Mouse (Mus musculus): ENCODE results near the gene Fam210b. TPM values are rescaled to one million over a fixed set of nuclear protein-coding genes. Genes with fewer than 3 reads are reported as not detected.

The Fam210b gene
- total RNA-seq, 2 experiments from 2014 or later: 22.8 to 23.1 TPM

- no peak for DNase-seq (ENCODE audit: low spot score in 2 of 2)
These were observed 4.4 kb downstream of the Fam210b start for GRCm38 (mm10) chr2:172349776-172350175.

GRCm38 (mm10) chr2:172350773-172351172, 5.4 kb downstream of the Fam210b start:
- DNase-seq (ENCODE audit: low spot score in 2 of 2): no peak

- no peak for DNase-seq (ENCODE audit: low spot score in 2 of 2)
These were observed 7.9 kb downstream of the Fam210b start for GRCm38 (mm10) chr2:172353218-172353617.

GRCm38 (mm10) chr2:172354761-172355160, 9.4 kb downstream of the Fam210b start:
- DNase-seq (ENCODE audit: low spot score in 2 of 2): no peak

GRCm38 (mm10) chr2:172355833-172356232, 10.5 kb downstream of the Fam210b start:
- DNase-seq (ENCODE audit: low spot score in 2 of 2): no peak

- no peak for DNase-seq (ENCODE audit: low spot score in 2 of 2)
These were observed 17.8 kb downstream of the Fam210b start for GRCm38 (mm10) chr2:172363176-172363575.

GRCm38 (mm10) chr2:172370411-172371223, 25.3 kb downstream of the Fam210b start, which contains the start of the genes Aurka and Cstf1:
TSS of gene Aurka (minus strand) at chr2:172370535.
TSS of gene Cstf1 (plus strand) at chr2:172370681.
- peak; percentile 92 to 98 for DNase-seq (ENCODE audit: low spot score in 2 of 2)

GRCm38 (mm10) chr2:172371258-172371657, 25.9 kb downstream of the Fam210b start:
- DNase-seq (ENCODE audit: low spot score in 2 of 2): no peak

GRCm38 (mm10) chr2:172376551-172376950, 31.2 kb downstream of the Fam210b start:
- no peak for DNase-seq (ENCODE audit: low spot score in 2 of 2)

GRCm38 (mm10) chr2:172376999-172377515, 31.7 kb downstream of the Fam210b start:
- no peak for DNase-seq (ENCODE audit: low spot score in 2 of 2)

- peak; percentile 30 to 49 for DNase-seq (ENCODE audit: low spot score in 2 of 2)
These were observed 33.0 kb downstream of the Fam210b start for GRCm38 (mm10) chr2:172378332-172378731.

- peak in 1 of 2 experiments; percentile 34 for DNase-seq (ENCODE audit: low spot score in 2 of 2)
These were observed 35.1 kb downstream of the Fam210b start for GRCm38 (mm10) chr2:172380513-172380912.

- no peak for DNase-seq (ENCODE audit: low spot score in 2 of 2)
These were observed 36.0 kb downstream of the Fam210b start for GRCm38 (mm10) chr2:172381341-172381740.

- DNase-seq (ENCODE audit: low spot score in 2 of 2): no peak
These were observed 36.5 kb downstream of the Fam210b start for GRCm38 (mm10) chr2:172381898-172382297.

GRCm38 (mm10) chr2:172384715-172385114, 39.4 kb downstream of the Fam210b start:
- no peak for DNase-seq (ENCODE audit: low spot score in 2 of 2)

GRCm38 (mm10) chr2:172390341-172390740, 45.0 kb downstream of the Fam210b start:
- no peak for DNase-seq (ENCODE audit: low spot score in 2 of 2)

- DNase-seq (ENCODE audit: low spot score in 2 of 2): peak; percentile 42 to 67
These were observed 46.7 kb downstream of the Fam210b start for GRCm38 (mm10) chr2:172392041-172392521.

- no peak for DNase-seq (ENCODE audit: low spot score in 2 of 2)
These were observed 48.2 kb downstream of the Fam210b start, which contains the start of gene Cass4 for GRCm38 (mm10) chr2:172393391-172394051. TSS of gene Cass4 (plus strand) at chr2:172393794.

GRCm38 (mm10) chr2:172394052-172394392, 48.7 kb downstream of the Fam210b start:
- DNase-seq (ENCODE audit: low spot score in 2 of 2): no peak

GRCm38 (mm10) chr2:172394671-172395070, 49.3 kb downstream of the Fam210b start:
- DNase-seq (ENCODE audit: low spot score in 2 of 2): no peak

- DNase-seq (ENCODE audit: low spot score in 2 of 2): no peak
These were observed 50.6 kb downstream of the Fam210b start for GRCm38 (mm10) chr2:172395961-172396360.

- no peak for DNase-seq (ENCODE audit: low spot score in 2 of 2)
These were observed 54.5 kb downstream of the Fam210b start for GRCm38 (mm10) chr2:172399901-172400300.
